Mouse (Mus musculus) testis, adult 2 months (tissue): ENCODE measurements around the gene Snapc5.

Experiments
- CTCF ChIP-seq: fragments of 200-500 bp; IDR thresholded peaks from 2 replicates; pipeline ENCODE4 v1.5.1; 2012; ENCODE audit warnings: low read depth, mild to moderate bottlenecking, inconsistent platforms, low read length, moderate library complexity; ENCODE audit not compliant: control insufficient read depth, insufficient read depth, insufficient replicate concordance
- POLR2A ChIP-seq: fragments of 200-500 bp; IDR thresholded peaks from 2 replicates; pipeline ENCODE4 v1.6.1; 2012; ENCODE audit warnings: low read depth, mild to moderate bottlenecking, inconsistent platforms, low read length, moderate library complexity; ENCODE audit not compliant: control insufficient read depth

DNA sequence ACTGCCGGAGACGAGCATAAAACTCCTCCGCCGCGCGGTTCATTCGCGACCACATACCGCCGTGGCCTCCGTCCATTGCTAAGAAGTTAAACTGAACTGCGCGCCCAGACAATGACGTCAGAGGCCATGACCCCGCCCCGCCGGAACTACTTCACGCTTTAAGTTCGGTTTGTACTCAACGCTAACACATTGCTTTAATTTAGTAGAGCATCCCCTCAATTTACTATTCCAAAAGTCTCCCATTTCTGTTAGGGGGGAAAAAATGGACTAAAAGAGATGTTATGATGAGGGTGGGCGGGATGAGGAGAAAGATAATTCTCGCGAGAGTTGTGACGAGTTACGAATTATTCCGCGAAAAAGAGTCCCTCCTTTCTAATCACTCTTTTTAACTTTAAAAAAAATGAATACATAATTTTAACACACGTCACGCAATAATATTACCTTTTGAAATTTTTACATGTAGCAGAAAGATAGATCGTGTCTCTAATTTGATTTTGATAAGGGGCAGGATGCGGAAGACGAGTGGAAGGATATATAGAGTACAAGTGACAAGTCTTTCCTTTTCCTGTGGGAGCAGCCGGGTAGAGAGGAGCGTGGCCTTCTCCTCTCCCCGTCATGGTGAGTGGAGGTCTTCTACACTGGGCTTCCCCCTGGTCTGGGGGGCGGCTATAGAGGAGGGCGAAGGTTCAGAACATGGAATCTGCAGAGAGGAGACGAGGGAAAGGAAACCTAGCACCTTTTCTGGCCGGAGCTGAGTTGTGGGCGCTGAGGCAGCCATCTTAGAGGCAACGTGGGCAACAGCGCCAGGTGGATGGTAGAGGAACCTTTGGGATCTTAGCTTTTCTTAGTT, 6.0 kb upstream of the Snapc5 start, which contains the start of the genes Zwilch and Rpl4:
- TF ChIP-seq CTCF = no peak
- TF ChIP-seq POLR2A = peak; percentile 92
